In genomic region chr5:139495019-139495669, GRCm38 (mm10) we compare ENCODE assay signal across 12 mouse cellular contexts. TPM values are rescaled to one million over a fixed set of nuclear protein-coding genes. Genes with fewer than 3 reads are reported as not detected.
DNase-seq lines count a peak whose midpoint lies in the region; ATAC-seq and TF ChIP-seq lines count a peak whose summit lies in the region.
"Had no signal": no experiment of that assay in that cellular context is flagged by ENCODE, and none has a peak within 500 bp of the region (broad histone marks: within the 10 kb centered on the region; RNA-seq: fewer than 3 reads in every experiment).

No protein-coding gene starts in this region.

- H3K27me3 ChIP-seq in lung, postnatal 0 days (replicated peaks; ENCODE audit: insufficient read depth, low read length) = no peaks in the 10 kb centered on the region
- H3K27me3 ChIP-seq in kidney, postnatal 0 days (ENCODE audit: insufficient read depth, low read length) = no peaks in the 10 kb centered on the region
- peaks cover 15% of the 10 kb centered on the region for H3K27me3 ChIP-seq in myocyte (ENCODE audit: control insufficient read depth, insufficient read depth, insufficient read length)
- H3K27me3 ChIP-seq in cerebellum, adult 2 months (ENCODE audit: control insufficient read depth, insufficient read depth, low read length) = no peaks in the 10 kb centered on the region
- H3K27me3 ChIP-seq: forebrain, embryonic 15.5 days had no signal

- no peak overlapping the region for H3K9ac ChIP-seq in lung, postnatal 0 days (replicated peaks; ENCODE audit: low read depth)
- H3K9ac ChIP-seq in kidney, postnatal 0 days (ENCODE audit: low read depth, low read length) = no peak overlapping the region
- H3K9ac ChIP-seq: forebrain, embryonic 15.5 days; midbrain, embryonic 12.5 days had no signal

- no peak overlapping the region for H3K4me2 ChIP-seq in lung, postnatal 0 days (replicated peaks; ENCODE audit: low read depth, low read length)
- H3K4me2 ChIP-seq in kidney, postnatal 0 days (ENCODE audit: low read length) = peak overlapping the region; percentile 18; the same call in 1 of the 2 replicates
- peak overlapping the region; percentile 64 for H3K4me2 ChIP-seq in myocyte (ENCODE audit: low read depth)
- H3K4me2 ChIP-seq: forebrain, embryonic 15.5 days; midbrain, embryonic 12.5 days had no signal

- no peak overlapping the region for H3ac ChIP-seq in myocyte (ENCODE audit: control insufficient read depth, insufficient read length)

- H3K4me1 ChIP-seq in lung, postnatal 0 days (ENCODE audit: insufficient read depth, low read depth, low read length) = no peaks in the 10 kb centered on the region
- H3K4me1 ChIP-seq in kidney, postnatal 0 days (replicated peaks; ENCODE audit: insufficient read depth, low read length) = no peaks in the 10 kb centered on the region
- peaks cover 9% of the 10 kb centered on the region for H3K4me1 ChIP-seq in cerebellum, adult 2 months (ENCODE audit: control insufficient read depth, insufficient read depth, low read length)
- H3K4me1 ChIP-seq: forebrain, embryonic 15.5 days had no signal

- H3K9me3 ChIP-seq in lung, postnatal 0 days (ENCODE audit: low read length) = no peaks in the 10 kb centered on the region
- no peaks in the 10 kb centered on the region for H3K9me3 ChIP-seq in kidney, postnatal 0 days (replicated peaks; ENCODE audit: low read length)
- H3K9me3 ChIP-seq: forebrain, embryonic 15.5 days; midbrain, embryonic 12.5 days had no signal

- TF ChIP-seq EP300 in lung, postnatal 0 days (IDR thresholded peaks at IDR 0.05) = no peak

- H3K36me3 ChIP-seq in lung, postnatal 0 days (ENCODE audit: insufficient read depth, low read length) = no peaks in the 10 kb centered on the region
- no peaks in the 10 kb centered on the region for H3K36me3 ChIP-seq in kidney, postnatal 0 days (ENCODE audit: insufficient read depth, low read length)
- no peaks in the 10 kb centered on the region for H3K36me3 ChIP-seq in myocyte (ENCODE audit: control insufficient read depth, insufficient read depth)
- H3K36me3 ChIP-seq: forebrain, embryonic 15.5 days; midbrain, embryonic 12.5 days had no signal

- H3K27ac ChIP-seq in lung, postnatal 0 days (ENCODE audit: low read length) = no peak overlapping the region
- no peak overlapping the region; the same call in 1 of the 2 replicates for H3K27ac ChIP-seq in kidney, postnatal 0 days
- no peak overlapping the region for H3K27ac ChIP-seq in cerebellum, adult 2 months (ENCODE audit: insufficient read depth, low read length)
- H3K27ac ChIP-seq: forebrain, embryonic 15.5 days; midbrain, embryonic 12.5 days had no signal

- no peak for ATAC-seq in lung, postnatal 0 days
- peak; percentile 47; the same call in 1 of the 2 replicates for ATAC-seq in kidney, postnatal 0 days (replicated peaks; ENCODE audit: low FRiP score, low read depth)
- ATAC-seq: forebrain, embryonic 15.5 days had no signal

- peak; percentile 28 for DNase-seq in adrenal gland, postnatal 14 days
- DNase-seq in adrenal gland, adult 18-20 months (ENCODE audit: low spot score in 2 of 2) = no peak
- peak; percentile 20 for DNase-seq in lung, postnatal 36 days
- no peak for DNase-seq in lung, postnatal 0 days (ENCODE audit: low spot score)
- peak; percentile 85 for DNase-seq in kidney, postnatal 0 days (ENCODE audit: low spot score)
- no peak for DNase-seq in gastrocnemius, postnatal 25 days
- no peak for DNase-seq in cerebellum, adult 2 months

- no peak for TF ChIP-seq POLR2A in myocyte (IDR thresholded peaks at IDR 0.05; ENCODE audit: insufficient read length, low read depth)
- TF ChIP-seq POLR2A in cerebellum, adult 2 months (IDR thresholded peaks at IDR 0.05; ENCODE audit: borderline replicate concordance, insufficient read depth, low read length) = no peak

- WGBS in lung, postnatal 0 days = 26% methylated on average over 21 of the region's 22 CpGs
- 12% methylated on average over 21 of the region's 22 CpGs for WGBS in kidney, postnatal 0 days
- 51% methylated on average over 22 of the region's 22 CpGs for WGBS in cerebellum, adult 2 months

- no peak overlapping the region for H3K4me3 ChIP-seq in lung, postnatal 0 days (ENCODE audit: low read depth, low read length)
- H3K4me3 ChIP-seq in kidney, postnatal 0 days (replicated peaks; ENCODE audit: low read depth, low read length) = no peak overlapping the region
- H3K4me3 ChIP-seq in myocyte = no peak overlapping the region
- no peak overlapping the region for H3K4me3 ChIP-seq in cerebellum, adult 2 months (replicated peaks; ENCODE audit: insufficient read depth, low read depth, low read length)
- H3K4me3 ChIP-seq: forebrain, embryonic 15.5 days; midbrain, embryonic 12.5 days had no signal

- H3K79me2 ChIP-seq in myocyte (ENCODE audit: control insufficient read depth, insufficient read depth) = no peaks in the 10 kb centered on the region

- TF ChIP-seq CTCF in lung, postnatal 0 days (IDR thresholded peaks at IDR 0.05) = no peak
- no peak for TF ChIP-seq CTCF in kidney, postnatal 0 days (IDR thresholded peaks at IDR 0.05; ENCODE audit: low read depth)
- no peak for TF ChIP-seq CTCF in cerebellum, adult 2 months (IDR thresholded peaks at IDR 0.05; ENCODE audit: borderline replicate concordance, insufficient read depth, low read depth, low read length)

TF ChIP-seq in myocyte, 11 proteins besides CTCF, POLR2A, EP300 and RAD21:
- TF ChIP-seq MYOD1 (IDR thresholded peaks at IDR 0.05; ENCODE audit: control insufficient read depth in 1 of 3, insufficient read length in 2 of 3, low read depth in 2 of 3) (no peak), MAX (IDR thresholded peaks at IDR 0.05; ENCODE audit: low read depth) (no peak), TCF12 (IDR thresholded peaks at IDR 0.05; ENCODE audit: insufficient read depth, poor library complexity, severe bottlenecking) (no peak), POLR2AphosphoS2 (IDR thresholded peaks at IDR 0.05; ENCODE audit: insufficient read length, low read depth) (no peak), CEBPB (IDR thresholded peaks at IDR 0.05; ENCODE audit: insufficient read depth, poor library complexity, severe bottlenecking) (no peak), REST (IDR thresholded peaks at IDR 0.05; ENCODE audit: insufficient read depth, insufficient read length) (no peak), USF1 (IDR thresholded peaks at IDR 0.05; ENCODE audit: low read depth) (no peak), SRF (IDR thresholded peaks at IDR 0.05; ENCODE audit: control insufficient read depth, insufficient read length, low read depth) (no peak), MYOG (IDR thresholded peaks at IDR 0.05; ENCODE audit: control insufficient read depth in 1 of 3, insufficient read depth in 1 of 3, insufficient read length in 2 of 3, low read depth in 2 of 3) (no peak), TCF3 (IDR thresholded peaks at IDR 0.05; ENCODE audit: insufficient read length, low read depth) (no peak), E2F4 (IDR thresholded peaks at IDR 0.05; ENCODE audit: insufficient read depth) (no peak)
TF ChIP-seq in myocyte: peak in this region for 0.

RNA-seq across cellular contexts. Expression of gene Zfand2a, which starts 10.8 kb away (rescaled TPM):
- 23.2 and 24.1 TPM in 2 replicates for total RNA-seq in adrenal gland, postnatal 14 days (2021)
- total RNA-seq in adrenal gland, adult 18-20 months (2021) = 10 to 100 TPM; 36.4 to 38.9 TPM
- 4.8 and 5.1 TPM in 2 replicates for polyA plus RNA-seq in lung, postnatal 0 days (2015; fragmentation: Nextera tagmentation; extraction: Ambion mirVana)
- polyA plus RNA-seq in kidney, postnatal 0 days (2015; fragmentation: Nextera tagmentation; extraction: Ambion mirVana) = 6.8 and 7.6 TPM in 2 replicates
- 15.0 TPM for polyA plus RNA-seq in myocyte (2012; fragmentation: generic; extraction: Trizol)
- 1 to 10 TPM; 7.3 to 8.2 TPM for total RNA-seq in gastrocnemius, postnatal 25 days (2021)
- polyA plus RNA-seq in cerebellum, adult 2 months (2012; rRNA removed) = 37.1 and 42.8 TPM in 2 replicates

RNA-seq across cellular contexts. Expression of gene 3110082I17Rik, which starts 34.8 kb away (rescaled TPM):
- total RNA-seq in adrenal gland, postnatal 14 days (2021) = 9.6 and 11.2 TPM in 2 replicates
- 1 to 10 TPM; 8.0 to 8.4 TPM for total RNA-seq in adrenal gland, adult 18-20 months (2021)
- 16.1 and 17.5 TPM in 2 replicates for polyA plus RNA-seq in lung, postnatal 0 days (2015; fragmentation: Nextera tagmentation; extraction: Ambion mirVana)
- 25.6 and 26.6 TPM in 2 replicates for polyA plus RNA-seq in kidney, postnatal 0 days (2015; fragmentation: Nextera tagmentation; extraction: Ambion mirVana)
- polyA plus RNA-seq in myocyte (2012; fragmentation: generic; extraction: Trizol) = 16.4 TPM
- 1 to 10 TPM; 7.8 to 8.0 TPM for total RNA-seq in gastrocnemius, postnatal 25 days (2021)
- 7.1 and 7.4 TPM in 2 replicates for polyA plus RNA-seq in cerebellum, adult 2 months (2012; rRNA removed)

RNA-seq across cellular contexts. Expression of gene Uncx, which starts 48.1 kb away (rescaled TPM):
- total RNA-seq in adrenal gland, postnatal 14 days (2021) = 0.15 TPM in 1 of 2 replicates, not detected in the other
- not detected for total RNA-seq in adrenal gland, adult 18-20 months (2021)
- polyA plus RNA-seq in lung, postnatal 0 days (2015; fragmentation: Nextera tagmentation; extraction: Ambion mirVana) = not detected in 2 replicates
- 44.8 and 50.9 TPM in 2 replicates for polyA plus RNA-seq in kidney, postnatal 0 days (2015; fragmentation: Nextera tagmentation; extraction: Ambion mirVana)
- not detected for polyA plus RNA-seq in myocyte (2012; fragmentation: generic; extraction: Trizol)
- total RNA-seq in gastrocnemius, postnatal 25 days (2021) = not detected
- polyA plus RNA-seq in cerebellum, adult 2 months (2012; rRNA removed) = 38.1 and 38.8 TPM in 2 replicates
- polyA plus RNA-seq: large intestine, adult 2 months; spleen, adult 2 months had no signal

Comparison
In these comparisons a context has a peak if more than half of its experiments do, and no peak if none do; other contexts are left out.
1. DNase-seq: peak in adrenal gland, postnatal 14 days (single experiment), lung, postnatal 36 days (single experiment) and kidney, postnatal 0 days (single experiment); none in adrenal gland, adult 18-20 months (0 of 2), lung, postnatal 0 days (single experiment), gastrocnemius, postnatal 25 days (single experiment) and cerebellum, adult 2 months (0 of 2).
2. RNA of gene Uncx, which starts 48.1 kb away (polyA plus RNA-seq): 44.8 to 50.9 TPM in kidney, postnatal 0 days and 38.1 to 38.8 TPM in cerebellum, adult 2 months; not detected in lung, postnatal 0 days and not detected in myocyte (single experiment); every median in the first group is over 10 times any median in the second.